Mouse (Mus musculus): ENCODE data around the gene Pdcd6. TPM values are rescaled to one million over a fixed set of nuclear protein-coding genes. Genes with fewer than 3 reads are reported as not detected.

The Pdcd6 gene
- 72.8 and 84.9 TPM in 2 replicates for polyA plus RNA-seq (2012; rRNA removed)

GRCm38 (mm10) chr13:74317170-74317849 is at the start of gene Pdcd6:
Gene Pdcd6, minus strand, starts transcription at chr13:74317580.

GRCm38 (mm10) chr13:74363859-74364235 is 46.5 kb upstream of the Pdcd6 start, which contains the start of gene Lrrc14b:
Gene Lrrc14b, minus strand, starts transcription at chr13:74364005.

GRCm38 (mm10) chr13:74349566-74350434 is 32.4 kb upstream of the Pdcd6 start, which contains the start of the genes Sdha and Ccdc127:
Gene Sdha, minus strand, starts transcription at chr13:74350280.
Gene Ccdc127, plus strand, starts transcription at chr13:74350309.

GRCm38 (mm10) chr13:74292167-74292566 is 25.2 kb downstream of the Pdcd6 start, which contains the start of gene Ahrr:
Gene Ahrr, minus strand, starts transcription at chr13:74292331.

Other genes starting within 250 kb of the Pdcd6 start
- 117 and 152 TPM in 2 replicates for gene Slc9a3, start 196.1 kb downstream of the Pdcd6 start, polyA plus RNA-seq (2012; rRNA removed)
- 32.9 and 34.1 TPM in 2 replicates for gene Exoc3, start 108.8 kb downstream of the Pdcd6 start, polyA plus RNA-seq (2012; rRNA removed)
- gene Ahrr, start 25.2 kb downstream of the Pdcd6 start, polyA plus RNA-seq (2012; rRNA removed): 1.0 and 2.5 TPM in 2 replicates
- 80.8 and 116 TPM in 2 replicates for gene Sdha, start 32.7 kb upstream of the Pdcd6 start, polyA plus RNA-seq (2012; rRNA removed)
- 1.5 and 1.9 TPM in 2 replicates for gene Ccdc127, start 32.7 kb upstream of the Pdcd6 start, polyA plus RNA-seq (2012; rRNA removed)
- gene Lrrc14b, start 46.4 kb upstream of the Pdcd6 start, polyA plus RNA-seq (2012; rRNA removed): 0.10 and 0.40 TPM in 2 replicates
- gene Zfp72, start 73.3 kb upstream of the Pdcd6 start, polyA plus RNA-seq (2012; rRNA removed): 0.10 and 0.13 TPM in 2 replicates
- gene Ftl1-ps1, start 82.1 kb upstream of the Pdcd6 start, polyA plus RNA-seq (2012; rRNA removed): 26.3 and 35.4 TPM in 2 replicates
- 0.38 and 0.50 TPM in 2 replicates for gene Zfp825, start 176.4 kb upstream of the Pdcd6 start, polyA plus RNA-seq (2012; rRNA removed)

Data from colon, adult 2 months (tissue).